In genomic region chr17:5963766-5964165, GRCm38 (mm10) we compare ENCODE assay signal across 23 mouse cellular contexts. TPM values are rescaled to one million over a fixed set of nuclear protein-coding genes. Genes with fewer than 3 reads are reported as not detected.
A peak's percentile ranks its signal among the peaks of the same experiment; 100 is the strongest.
DNase-seq lines count a peak whose midpoint lies in the region; ATAC-seq and TF ChIP-seq lines count a peak whose summit lies in the region.
"Had no signal": no experiment of that assay in that cellular context is flagged by ENCODE, and none has a peak within 500 bp of the region (broad histone marks: within the 10 kb centered on the region; RNA-seq: fewer than 3 reads in every experiment).

No protein-coding gene starts in this region.

- TF ChIP-seq CTCF in stomach, postnatal 0 days (IDR thresholded peaks at IDR 0.05; ENCODE audit: low read depth), result no peak
- TF ChIP-seq CTCF in forebrain, postnatal 0 days (IDR thresholded peaks at IDR 0.05; ENCODE audit: low read depth), result no peak

- no peak overlapping the region for H3K4me3 ChIP-seq in heart, embryonic 12.5 days
- no peak overlapping the region for H3K4me3 ChIP-seq in stomach, postnatal 0 days (ENCODE audit: low read depth, low read length)
- no peak overlapping the region for H3K4me3 ChIP-seq in forebrain, postnatal 0 days (ENCODE audit: low read depth, low read length)

- H3K27ac ChIP-seq in heart, embryonic 12.5 days (ENCODE audit: poor library complexity, severe bottlenecking), result no peak overlapping the region
- no peak overlapping the region for H3K27ac ChIP-seq in stomach, postnatal 0 days (replicated peaks)
- no peak overlapping the region for H3K27ac ChIP-seq in forebrain, postnatal 0 days (ENCODE audit: low read depth, low read length)

- no peak for TF ChIP-seq EP300 in stomach, postnatal 0 days (optimal IDR thresholded peaks at IDR 0.05)

- H3K27me3 ChIP-seq in heart, embryonic 12.5 days (replicated peaks), result no peaks in the 10 kb centered on the region
- no peaks in the 10 kb centered on the region for H3K27me3 ChIP-seq in stomach, postnatal 0 days (ENCODE audit: control insufficient read depth, insufficient read depth, low read length)
- no peaks in the 10 kb centered on the region for H3K27me3 ChIP-seq in forebrain, postnatal 0 days (ENCODE audit: insufficient read depth, low read length)
- H3K27me3 ChIP-seq: CH12.LX, Patski had no signal

- no peak overlapping the region for H3K9ac ChIP-seq in heart, embryonic 12.5 days
- no peak overlapping the region for H3K9ac ChIP-seq in stomach, postnatal 0 days (ENCODE audit: low read length)
- no peak overlapping the region for H3K9ac ChIP-seq in forebrain, postnatal 0 days

- no peaks in the 10 kb centered on the region for H3K36me3 ChIP-seq in heart, embryonic 12.5 days
- H3K36me3 ChIP-seq in stomach, postnatal 0 days (ENCODE audit: control insufficient read depth, insufficient read depth, low read length), result no peaks in the 10 kb centered on the region
- H3K36me3 ChIP-seq in forebrain, postnatal 0 days (ENCODE audit: insufficient read depth), result no peaks in the 10 kb centered on the region
- H3K36me3 ChIP-seq: G1E had no signal

- no peak overlapping the region for H3K4me2 ChIP-seq in heart, embryonic 12.5 days
- H3K4me2 ChIP-seq in stomach, postnatal 0 days (replicated peaks; ENCODE audit: low read depth), result no peak overlapping the region
- no peak overlapping the region for H3K4me2 ChIP-seq in forebrain, postnatal 0 days (ENCODE audit: low read depth)

- no peak for ATAC-seq in heart, embryonic 12.5 days (ENCODE audit: insufficient number of reproducible peaks, low FRiP score)
- ATAC-seq in stomach, postnatal 0 days (ENCODE audit: low FRiP score, low TSS enrichment), result no peak
- ATAC-seq in forebrain, postnatal 0 days, result no peak
- ATAC-seq: activated CD4-positive, CD25-positive, alpha-beta regulatory T cell, adult 4 months; CD4-positive, CD25-positive, alpha-beta regulatory T cell, adult 4 months; Patski had no signal

- peak; percentile 59 for DNase-seq in heart, adult 11 months
- DNase-seq in lung, postnatal 36 days, result peak; percentile 44
- DNase-seq in lung, postnatal 25 days (ENCODE audit: low spot score), result no peak
- peak; percentile 39 for DNase-seq in R1 (ENCODE audit: low read depth, low spot score)
- peak; percentile 60 for DNase-seq in stomach, postnatal 0 days (ENCODE audit: low spot score)
- DNase-seq in forebrain, postnatal 0 days, result no peak
- no peak for DNase-seq in layer of hippocampus, postnatal 10 days (ENCODE audit: low spot score in 2 of 2)
- DNase-seq: adrenal gland, adult 2 months; adrenal gland, adult 8-10 months; adrenal gland, postnatal 10 days; adrenal gland, postnatal 14 days; adrenal gland, postnatal 25 days; adrenal gland, postnatal 36 days; B cell, adult 2 months; cerebellum, adult 11 months; cerebellum, adult 11-12 months; cerebellum, adult 18-20 months had no signal

- whole genome bisulfite sequencing in heart, embryonic 12.5 days, result 91% methylated on average over 8 of the region's 8 CpGs
- WGBS in stomach, postnatal 0 days, result 71% methylated on average over 8 of the region's 8 CpGs
- 88% methylated on average over 8 of the region's 8 CpGs for WGBS in forebrain, postnatal 0 days

- H3K4me1 ChIP-seq in heart, embryonic 12.5 days (replicated peaks), result peaks cover 25% of the 10 kb centered on the region
- H3K4me1 ChIP-seq in stomach, postnatal 0 days (replicated peaks; ENCODE audit: control insufficient read depth, insufficient read depth), result peaks cover 17% of the 10 kb centered on the region
- H3K4me1 ChIP-seq in forebrain, postnatal 0 days (ENCODE audit: insufficient read depth), result no peaks in the 10 kb centered on the region

- H3K9me3 ChIP-seq in heart, embryonic 12.5 days (replicated peaks), result no peaks in the 10 kb centered on the region
- no peaks in the 10 kb centered on the region for H3K9me3 ChIP-seq in stomach, postnatal 0 days (ENCODE audit: control insufficient read depth, low read length)
- H3K9me3 ChIP-seq in forebrain, postnatal 0 days (ENCODE audit: low read length), result no peaks in the 10 kb centered on the region
- H3K9me3 ChIP-seq: G1E had no signal

RNA-seq across cellular contexts. Expression of gene Synj2, which starts 22.7 kb away (rescaled TPM):
- 3.8 and 3.9 TPM in 2 replicates for polyA plus RNA-seq in heart, embryonic 12.5 days (2016; fragmentation: Nextera tagmentation; extraction: Ambion mirVana)
- 3.2 and 3.3 TPM in 2 replicates for polyA plus RNA-seq in stomach, postnatal 0 days (2015; fragmentation: Nextera tagmentation; extraction: Ambion mirVana)
- total RNA-seq in forebrain, postnatal 0 days (2014; rRNA removed), result 6.7 and 6.8 TPM in 2 replicates
- polyA plus RNA-seq in forebrain, postnatal 0 days (2015; fragmentation: Nextera tagmentation; extraction: Ambion mirVana), result 1.8 and 3.6 TPM in 2 replicates
- total RNA-seq in layer of hippocampus, postnatal 10 days (2021), result 10 to 100 TPM; 37.9 to 38.9 TPM

Comparison
In these comparisons a context has a peak if more than half of its experiments do, and no peak if none do; other contexts are left out.
1. DNase-seq: peak in heart, adult 11 months (single experiment), lung, postnatal 36 days (single experiment), R1 (single experiment) and stomach, postnatal 0 days (single experiment); none in lung, postnatal 25 days (single experiment), forebrain, postnatal 0 days (single experiment) and layer of hippocampus, postnatal 10 days (0 of 2).